8 mouse cellular contexts compared by ENCODE assay signal in genomic region chr4:107163756-107164587, GRCm38 (mm10). TPM values are rescaled to one million over a fixed set of nuclear protein-coding genes. Genes with fewer than 3 reads are reported as not detected.
DNase-seq lines count a peak whose midpoint lies in the region; ATAC-seq and TF ChIP-seq lines count a peak whose summit lies in the region.

No protein-coding gene starts in this region.

- no peak overlapping the region for H3K4me2 ChIP-seq in kidney, embryonic 14.5 days (replicated peaks; ENCODE audit: low read depth, low read length)
- no peak overlapping the region for H3K4me2 ChIP-seq in limb, embryonic 14.5 days (replicated peaks; ENCODE audit: low read depth, low read length, severe bottlenecking)
- H3K4me2 ChIP-seq in midbrain, postnatal 0 days (ENCODE audit: low read depth, low read length, poor library complexity, severe bottlenecking), result no peak overlapping the region

- no peaks in the 10 kb centered on the region for H3K27me3 ChIP-seq in kidney, embryonic 14.5 days (ENCODE audit: control insufficient read depth, insufficient read depth, low read length)
- no peaks in the 10 kb centered on the region for H3K27me3 ChIP-seq in limb, embryonic 14.5 days (ENCODE audit: control insufficient read depth, insufficient read depth, low read length)
- no peaks in the 10 kb centered on the region for H3K27me3 ChIP-seq in midbrain, postnatal 0 days (ENCODE audit: insufficient read depth, low read length)

- 40% methylated on average over 9 of the region's 9 CpGs for WGBS in kidney, embryonic 14.5 days
- WGBS in limb, embryonic 14.5 days, result 47% methylated on average over 9 of the region's 9 CpGs
- WGBS in midbrain, postnatal 0 days, result 33% methylated on average over 9 of the region's 9 CpGs

- H3K9me3 ChIP-seq in kidney, embryonic 14.5 days (ENCODE audit: control insufficient read depth, low read length), result no peaks in the 10 kb centered on the region
- H3K9me3 ChIP-seq in limb, embryonic 14.5 days (ENCODE audit: control insufficient read depth, low read length), result no peaks in the 10 kb centered on the region
- H3K9me3 ChIP-seq in midbrain, postnatal 0 days (ENCODE audit: low read length), result no peaks in the 10 kb centered on the region

- no peak for TF ChIP-seq POLR2A in limb, embryonic 14.5 days (IDR thresholded peaks at IDR 0.05; ENCODE audit: borderline replicate concordance, extremely low read depth, insufficient read depth, insufficient read length)

- peak; percentile 100 for TF ChIP-seq CTCF in midbrain, postnatal 0 days (IDR thresholded peaks at IDR 0.05)

- peak; percentile 70 for ATAC-seq in granulocyte monocyte progenitor cell, adult 5-6 weeks (replicated peaks; ENCODE audit: poor library complexity, severe bottlenecking)
- peak; percentile 73 for ATAC-seq in kidney, embryonic 14.5 days (ENCODE audit: low FRiP score, low TSS enrichment)
- peak; percentile 63 for ATAC-seq in limb, embryonic 14.5 days (ENCODE audit: low FRiP score, low read depth)
- peak; percentile 54; the same call in 1 of the 2 replicates for ATAC-seq in midbrain, postnatal 0 days (ENCODE audit: low FRiP score)

- H3K36me3 ChIP-seq in kidney, embryonic 14.5 days (ENCODE audit: control insufficient read depth, insufficient read depth, low read length), result peaks cover 13% of the 10 kb centered on the region; the same call in 1 of the 2 replicates
- peaks cover 29% of the 10 kb centered on the region for H3K36me3 ChIP-seq in limb, embryonic 14.5 days (ENCODE audit: control insufficient read depth, insufficient read depth, low read length)
- peaks cover 9% of the 10 kb centered on the region for H3K36me3 ChIP-seq in midbrain, postnatal 0 days (ENCODE audit: insufficient read depth, low read length)

- no peaks in the 10 kb centered on the region for H3K4me1 ChIP-seq in kidney, embryonic 14.5 days (ENCODE audit: control insufficient read depth, insufficient read depth, low read length)
- no peaks in the 10 kb centered on the region for H3K4me1 ChIP-seq in limb, embryonic 14.5 days (ENCODE audit: control insufficient read depth, insufficient read depth, low read length)
- no peaks in the 10 kb centered on the region for H3K4me1 ChIP-seq in midbrain, postnatal 0 days (ENCODE audit: insufficient read depth, low read length)

- no peak overlapping the region for H3K9ac ChIP-seq in kidney, embryonic 14.5 days (ENCODE audit: low read depth, low read length)
- no peak overlapping the region for H3K9ac ChIP-seq in limb, embryonic 14.5 days (ENCODE audit: low read depth, low read length, severe bottlenecking)
- no peak overlapping the region for H3K9ac ChIP-seq in midbrain, postnatal 0 days (replicated peaks; ENCODE audit: low read length, poor library complexity, severe bottlenecking)

- peak; percentile 15 for DNase-seq in 3134 (ENCODE audit: extremely low read depth, insufficient read length, low spot score)
- DNase-seq in adrenal gland, adult 18-20 months (ENCODE audit: low spot score in 2 of 2), result peak; percentile 46 to 66
- DNase-seq in embryo, embryonic 10.5 days (ENCODE audit: low spot score), result peak; percentile 88
- DNase-seq in limb, embryonic 14.5 days (ENCODE audit: low spot score), result peak; percentile 86
- DNase-seq in midbrain, postnatal 0 days (ENCODE audit: low spot score), result peak; percentile 89
- peak; percentile 7 to 51 for DNase-seq in spleen, adult 18-20 months

- no peak overlapping the region for H3K27ac ChIP-seq in kidney, embryonic 14.5 days (ENCODE audit: low read depth, low read length)
- H3K27ac ChIP-seq in limb, embryonic 14.5 days (replicated peaks; ENCODE audit: low read depth, low read length), result no peak overlapping the region
- no peak overlapping the region for H3K27ac ChIP-seq in midbrain, postnatal 0 days (ENCODE audit: low read depth, low read length)

- H3K4me3 ChIP-seq in kidney, embryonic 14.5 days (ENCODE audit: low read length), result no peak overlapping the region
- no peak overlapping the region for H3K4me3 ChIP-seq in limb, embryonic 14.5 days (replicated peaks; ENCODE audit: low read length)
- H3K4me3 ChIP-seq in midbrain, postnatal 0 days (ENCODE audit: low read depth, low read length), result no peak overlapping the region

RNA-seq across cellular contexts. Expression of gene Tmem59, which starts 14.2 kb away (rescaled TPM):
- 100 to 1,000 TPM; 341 to 403 TPM for total RNA-seq in adrenal gland, adult 18-20 months (2021)
- total RNA-seq in granulocyte monocyte progenitor cell, adult 5-6 weeks (2014; fragmentation: Nextera tagmentation), result 154 and 171 TPM in 2 replicates
- 140 and 182 TPM in 2 replicates for total RNA-seq in granulocyte monocyte progenitor cell, adult 5-6 weeks (2017)
- 345 and 420 TPM in 2 replicates for polyA plus RNA-seq in kidney, embryonic 14.5 days (2014; fragmentation: Nextera tagmentation; extraction: Ambion mirVana)
- 235 and 264 TPM in 2 replicates for polyA plus RNA-seq in limb, embryonic 14.5 days (2012; rRNA removed)
- 441 and 468 TPM in 2 replicates for polyA plus RNA-seq in limb, embryonic 14.5 days (2014; fragmentation: Nextera tagmentation; extraction: Ambion mirVana)
- total RNA-seq in midbrain, postnatal 0 days (2014; rRNA removed), result 127 and 153 TPM in 2 replicates
- polyA plus RNA-seq in midbrain, postnatal 0 days (2015; fragmentation: Nextera tagmentation; extraction: Ambion mirVana), result 338 and 347 TPM in 2 replicates

RNA-seq across cellular contexts. Expression of gene Tceanc2, which starts 14.9 kb away (rescaled TPM):
- total RNA-seq in adrenal gland, adult 18-20 months (2021), result 10 to 100 TPM; 21.0 to 27.7 TPM
- 17.6 and 36.5 TPM in 2 replicates for total RNA-seq in granulocyte monocyte progenitor cell, adult 5-6 weeks (2014; fragmentation: Nextera tagmentation)
- total RNA-seq in granulocyte monocyte progenitor cell, adult 5-6 weeks (2017), result 23.3 and 28.8 TPM in 2 replicates
- 31.7 and 39.3 TPM in 2 replicates for polyA plus RNA-seq in kidney, embryonic 14.5 days (2014; fragmentation: Nextera tagmentation; extraction: Ambion mirVana)
- 12.3 and 16.7 TPM in 2 replicates for polyA plus RNA-seq in limb, embryonic 14.5 days (2012; rRNA removed)
- polyA plus RNA-seq in limb, embryonic 14.5 days (2014; fragmentation: Nextera tagmentation; extraction: Ambion mirVana), result 27.6 and 29.8 TPM in 2 replicates
- 8.1 and 12.1 TPM in 2 replicates for total RNA-seq in midbrain, postnatal 0 days (2014; rRNA removed)
- polyA plus RNA-seq in midbrain, postnatal 0 days (2015; fragmentation: Nextera tagmentation; extraction: Ambion mirVana), result 21.3 and 33.4 TPM in 2 replicates

RNA-seq across cellular contexts. Expression of gene Ldlrad1, which starts 45.0 kb away (rescaled TPM):
- total RNA-seq in adrenal gland, adult 18-20 months (2021), result not detected
- total RNA-seq in granulocyte monocyte progenitor cell, adult 5-6 weeks (2014; fragmentation: Nextera tagmentation), result not detected in 2 replicates
- not detected in 2 replicates for total RNA-seq in granulocyte monocyte progenitor cell, adult 5-6 weeks (2017)
- polyA plus RNA-seq in kidney, embryonic 14.5 days (2014; fragmentation: Nextera tagmentation; extraction: Ambion mirVana), result not detected in 2 replicates
- polyA plus RNA-seq in limb, embryonic 14.5 days (2012; rRNA removed), result 0.05 and 0.06 TPM in 2 replicates
- 0.17 TPM in 1 of 2 replicates, not detected in the other for polyA plus RNA-seq in limb, embryonic 14.5 days (2014; fragmentation: Nextera tagmentation; extraction: Ambion mirVana)
- total RNA-seq in midbrain, postnatal 0 days (2014; rRNA removed), result not detected in 2 replicates
- not detected in 2 replicates for polyA plus RNA-seq in midbrain, postnatal 0 days (2015; fragmentation: Nextera tagmentation; extraction: Ambion mirVana)

Comparison
In these comparisons a context has a peak if more than half of its experiments do, and no peak if none do; other contexts are left out.
1. DNase-seq: peak in every context shown above with its lines; median percentile 89 in midbrain, postnatal 0 days; 88 in embryo, embryonic 10.5 days; 86 in limb, embryonic 14.5 days; 56 in adrenal gland, adult 18-20 months; 29 in spleen, adult 18-20 months; 15 in 3134.